Mouse (Mus musculus) c-Kit-negative CD71-positive TER-119-positive erythroid progenitor cells, embryonic 14.5 days (primary cell): ENCODE results near the gene Ddx42.
"Not testable (repeated sequence)": the region's sequence is repeated elsewhere in the genome, so short reads cannot be mapped to it uniquely, and the experiment has no call there.

Source experiments
- DNase-seq: peaks from one replicate; pipeline ENCODE4 v3.0.0-alpha.2; 2013; ENCODE audit warnings: low read depth, low spot score

Ddx42 gene

GRCm38 (mm10) chr11:106216730-106217490 lies at the start of gene Ddx42:
Gene Ddx42 (plus strand): TSS chr11:106216926.
- peak; percentile 90 for DNase-seq

GRCm38 (mm10) chr11:106167435-106167834 lies 49.3 kb upstream of the Ddx42 start:
- DNase-seq, result no peak

DNA sequence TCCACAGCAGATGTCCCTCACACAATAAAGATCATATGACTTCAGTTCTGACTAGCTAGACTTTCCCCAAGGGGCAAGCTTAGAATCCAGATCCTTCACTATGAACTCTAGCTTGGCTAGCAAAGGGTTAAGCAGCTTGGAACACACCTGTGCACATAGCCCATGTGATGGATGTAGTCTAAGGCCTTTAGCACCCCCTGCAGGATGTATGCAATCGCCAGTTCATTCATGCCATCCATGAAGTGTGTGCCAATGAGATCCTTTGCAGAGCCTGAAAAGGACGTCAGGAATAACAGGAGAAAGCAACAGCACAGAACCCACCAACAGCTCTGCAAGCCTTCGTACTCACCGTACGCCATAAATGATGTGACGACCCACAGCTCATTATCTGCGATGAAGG lies 45.9 kb upstream of the Ddx42 start:
- DNase-seq, result no peak

DNA sequence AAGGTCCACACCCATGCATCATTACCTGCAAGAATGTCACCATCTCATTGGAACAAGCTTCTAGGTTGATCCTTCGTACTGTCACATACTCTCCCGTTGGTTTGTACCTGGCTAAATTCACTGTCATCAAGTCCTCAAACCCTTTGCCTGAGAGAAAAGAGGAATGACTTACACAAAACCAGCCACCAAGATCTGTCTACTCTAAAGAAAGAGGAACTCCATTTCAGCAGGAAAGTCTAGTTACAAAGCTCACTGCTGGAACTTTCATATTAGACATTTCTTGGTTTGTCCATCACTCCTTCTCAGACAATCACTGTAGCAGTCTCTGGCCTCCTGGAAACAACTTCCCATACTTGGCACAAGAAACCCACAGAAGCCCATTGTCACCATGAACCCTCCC lies 43.5 kb upstream of the Ddx42 start:
- no peak for DNase-seq

DNA sequence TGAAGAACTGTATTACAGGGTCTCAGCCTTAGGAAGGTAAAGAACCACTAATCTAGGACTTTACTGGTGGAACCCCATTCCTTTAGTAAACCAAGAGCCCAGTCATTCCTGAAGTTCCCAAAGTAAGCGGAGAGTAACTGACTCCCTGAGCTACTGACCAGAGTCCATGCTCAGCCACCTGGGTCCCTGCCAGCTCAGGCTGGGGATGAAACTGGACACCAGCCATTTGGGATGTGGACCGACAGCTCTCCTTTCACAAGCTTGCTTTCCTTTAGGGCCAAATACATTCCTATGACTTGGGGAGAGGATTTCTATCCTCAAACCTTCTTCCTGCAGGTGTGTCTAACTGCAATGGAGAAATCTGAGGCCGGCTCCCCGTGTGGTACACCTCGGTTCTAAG lies 42.4 kb upstream of the Ddx42 start:
- no peak for DNase-seq

DNA sequence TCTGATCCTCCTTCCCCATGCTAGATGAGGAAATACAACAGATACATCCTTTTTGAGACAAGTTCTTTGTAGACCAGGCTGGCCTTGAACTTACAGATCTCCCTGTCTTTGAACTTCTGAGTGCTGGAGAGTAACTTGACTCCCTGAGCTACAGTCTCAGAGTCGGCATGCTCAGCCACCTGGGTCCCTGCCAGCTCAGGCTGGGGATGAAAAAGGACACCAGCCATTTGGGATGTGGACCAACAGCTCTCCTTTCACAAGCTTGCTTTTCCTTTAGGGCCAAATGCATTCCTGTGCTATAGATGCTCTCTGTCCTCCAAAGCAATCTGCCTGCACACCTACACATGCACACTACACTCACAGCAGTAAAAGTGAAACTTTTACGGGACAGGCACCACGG lies 41.6 kb upstream of the Ddx42 start:
- no peak for DNase-seq

DNA sequence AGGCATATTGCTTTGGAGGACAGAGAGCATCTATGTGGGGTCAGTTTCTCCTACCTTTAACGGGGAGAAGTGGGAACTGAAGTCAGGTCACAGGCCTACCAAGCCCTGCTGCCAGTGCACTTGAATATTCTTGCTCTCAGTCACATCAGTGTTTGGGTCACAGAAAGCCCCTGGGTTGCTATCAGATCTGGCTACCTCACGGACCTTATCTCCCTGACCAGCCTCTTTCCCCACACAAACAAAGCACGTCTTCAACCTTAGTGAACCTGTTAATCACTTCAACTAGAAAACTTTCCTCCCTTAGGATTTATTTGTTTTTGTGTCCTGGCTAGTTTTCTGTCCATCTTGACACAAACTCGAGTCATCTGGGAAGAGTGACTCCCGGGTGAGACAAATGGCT lies 40.4 kb upstream of the Ddx42 start:
- no peak for DNase-seq

DNA sequence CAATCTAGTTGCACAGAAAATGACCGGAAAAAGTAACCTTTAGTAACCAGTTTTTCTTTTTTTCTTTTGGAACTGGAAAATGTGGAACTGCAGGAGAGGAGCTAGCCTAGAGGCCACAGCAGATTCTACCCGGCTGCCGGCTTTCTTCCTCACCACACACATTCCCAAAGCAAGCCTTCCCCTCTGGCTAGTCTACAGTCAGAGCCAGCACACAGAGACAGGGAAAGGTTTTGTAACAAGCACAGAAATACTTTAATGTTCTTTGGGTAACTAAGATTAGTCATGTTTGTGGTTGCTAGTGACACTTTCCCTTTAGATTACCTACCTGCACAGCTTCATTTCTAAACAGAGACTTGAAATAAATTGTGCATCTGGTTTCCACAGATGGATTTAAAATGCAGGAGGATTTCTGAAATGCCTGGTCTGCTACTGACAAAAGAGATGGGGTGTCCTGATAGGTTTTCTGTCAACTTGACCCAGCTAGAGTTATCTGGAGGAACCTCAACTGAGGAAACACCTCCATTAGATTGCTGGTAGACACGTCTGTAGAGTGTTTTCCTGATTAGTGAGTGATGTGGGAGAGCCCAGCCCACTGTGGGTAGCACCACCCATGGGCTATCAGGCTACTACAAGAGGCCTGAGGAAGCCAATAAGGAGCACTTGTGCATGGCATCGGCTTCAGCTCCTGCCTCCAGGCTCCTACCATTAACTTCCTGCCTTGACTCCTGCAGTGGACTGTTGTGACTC lies 38.5 kb upstream of the Ddx42 start:
- no peak for DNase-seq

GRCm38 (mm10) chr11:106179711-106180448 lies 36.8 kb upstream of the Ddx42 start:
- DNase-seq, result no peak

GRCm38 (mm10) chr11:106180449-106180801 lies 36.3 kb upstream of the Ddx42 start:
- no peak for DNase-seq

DNA sequence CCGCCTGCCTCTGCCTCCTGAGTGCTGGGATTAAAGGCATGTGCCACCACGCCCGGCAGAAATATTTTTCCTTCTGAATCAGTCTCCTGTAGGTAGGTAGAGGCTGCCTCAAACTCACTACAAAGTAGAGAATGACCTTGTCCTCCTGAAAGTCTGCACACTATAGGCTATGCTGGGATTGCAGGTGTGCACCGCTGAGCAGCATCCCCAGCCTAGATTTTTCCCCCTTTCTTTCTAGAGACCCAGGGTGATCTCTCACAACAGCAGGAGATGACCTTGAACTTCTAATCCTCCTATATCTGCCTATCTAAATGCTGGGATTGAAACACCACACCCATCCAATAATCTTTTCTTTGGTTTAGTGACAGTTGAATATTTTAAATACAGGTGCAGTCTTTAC lies 29.4 kb upstream of the Ddx42 start:
- no peak for DNase-seq

GRCm38 (mm10) chr11:106191716-106192115 lies 25.0 kb upstream of the Ddx42 start:
- no peak for DNase-seq

DNA sequence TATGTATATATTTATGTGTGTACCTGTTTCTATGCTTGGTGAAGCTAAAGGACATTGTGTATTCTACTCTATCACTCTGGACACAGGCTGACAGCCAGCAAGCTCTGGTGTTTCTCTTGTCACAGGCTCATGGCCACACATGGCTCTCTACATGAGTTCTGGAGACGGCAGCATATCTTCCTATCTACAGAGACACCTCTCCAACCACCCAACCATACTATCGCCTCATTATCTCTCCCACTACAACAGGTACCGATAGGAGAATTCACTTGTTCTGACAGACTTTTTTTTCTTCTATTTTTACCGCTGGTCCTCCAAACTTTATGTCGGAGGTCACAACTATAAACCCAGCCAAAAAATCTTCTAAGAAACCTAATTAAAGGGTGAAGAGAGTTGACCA lies 24.5 kb upstream of the Ddx42 start:
- no peak for DNase-seq

GRCm38 (mm10) chr11:106192657-106193370 lies 23.9 kb upstream of the Ddx42 start:
- peak; percentile 38 for DNase-seq

GRCm38 (mm10) chr11:106193371-106194154 lies 23.2 kb upstream of the Ddx42 start:
- peak; percentile 96 for DNase-seq

DNA sequence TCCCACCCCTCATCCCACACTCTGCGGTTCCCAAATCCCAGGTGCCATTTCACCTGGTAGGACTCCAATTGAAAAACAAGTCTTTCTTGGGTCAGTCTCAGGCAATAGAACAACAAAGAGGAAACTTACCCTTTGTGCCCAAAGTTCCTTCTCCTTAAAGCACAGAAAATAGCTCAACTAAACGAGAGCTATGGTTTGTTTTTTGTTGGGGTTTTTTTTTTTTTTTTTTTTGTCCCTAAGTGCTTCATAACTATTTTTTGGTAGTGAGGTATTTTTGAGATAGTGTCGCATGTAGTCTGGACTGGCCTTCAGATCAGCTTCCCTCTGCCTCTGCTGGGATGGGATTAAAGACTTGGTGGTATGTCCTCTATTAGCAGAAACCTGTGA lies 22.6 kb upstream of the Ddx42 start:
- DNase-seq, result no peak

- DNase-seq, result no peak
These were observed 21.8 kb upstream of the Ddx42 start for GRCm38 (mm10) chr11:106194891-106195290.

- no peak for DNase-seq
These were observed 21.4 kb upstream of the Ddx42 start for GRCm38 (mm10) chr11:106195341-106195740.

DNA sequence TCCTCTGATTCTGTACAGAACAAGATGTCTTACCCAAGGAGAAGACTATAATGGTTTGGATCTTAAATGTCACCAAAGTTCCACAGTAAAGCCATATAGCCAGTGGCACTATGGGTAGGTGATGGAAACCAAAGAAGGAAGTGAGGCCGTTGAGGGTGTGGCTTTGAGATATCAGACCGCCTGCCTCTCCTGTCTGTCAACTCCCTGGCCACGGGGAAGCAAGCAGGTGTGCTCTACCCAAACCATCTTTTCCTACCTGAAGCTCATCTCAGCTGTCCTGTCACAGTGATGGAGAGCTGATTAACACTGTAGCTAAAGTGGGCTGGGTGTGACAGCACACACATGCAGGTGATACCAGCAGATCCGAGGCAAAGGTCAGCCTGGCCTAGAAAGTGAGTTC lies 18.4 kb upstream of the Ddx42 start:
- DNase-seq, result no peak

GRCm38 (mm10) chr11:106199997-106200396 lies 16.7 kb upstream of the Ddx42 start:
- not testable (repeated sequence) for DNase-seq

DNA sequence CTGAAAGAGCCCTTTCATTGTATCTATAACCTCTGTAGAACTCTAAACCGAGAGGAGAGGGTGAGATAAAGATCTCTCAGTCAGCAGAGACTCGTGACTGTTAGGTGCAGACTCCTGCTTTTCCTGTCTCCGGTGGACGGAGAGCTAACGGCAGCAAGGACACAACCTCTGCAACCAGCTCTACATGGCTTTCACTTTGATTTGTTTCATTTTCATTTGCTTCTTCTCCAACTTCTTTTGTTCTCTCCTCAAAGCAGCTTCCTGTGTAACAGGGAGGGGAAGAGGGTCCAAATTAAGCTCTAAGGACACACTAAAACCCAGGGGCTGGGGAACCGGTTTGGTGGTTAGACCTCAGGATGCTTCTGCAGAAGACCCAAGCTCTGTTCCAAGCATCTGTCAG lies 16.0 kb upstream of the Ddx42 start:
- no peak for DNase-seq
